Mouse (Mus musculus) bone marrow, adult 2 months (tissue): ENCODE results near the gene Rps19. TPM values are rescaled to one million over a fixed set of nuclear protein-coding genes. Genes with fewer than 3 reads are reported as not detected.

Experiments used
- H3K27ac ChIP-seq: fragments of 200-500 bp; 2 replicates; pipeline ENCODE4 v1.5.1; 2012; ENCODE audit warnings: low read depth, mild to moderate bottlenecking, control low read depth, inconsistent platforms, low read length; ENCODE audit not compliant: control insufficient read depth, poor library complexity, insufficient read depth
- H3K4me1 ChIP-seq: fragments of 200-500 bp; 2 replicates; pipeline ENCODE4 v1.6.1; 2011; ENCODE audit warnings: low read length; ENCODE audit not compliant: control insufficient read depth, insufficient read depth
- H3K4me3 ChIP-seq: fragments of 200-500 bp; replicated peaks from 2 replicates; pipeline ENCODE3; 2011; ENCODE audit warnings: mild to moderate bottlenecking, low read depth, low read length, control low read depth; ENCODE audit not compliant: control insufficient read depth
- CTCF ChIP-seq: fragments of 200-500 bp; IDR thresholded peaks from 2 replicates; pipeline ENCODE4 v1.5.1; 2011; ENCODE audit warnings: low read length, control low read depth; ENCODE audit not compliant: control insufficient read depth, insufficient read depth
- POLR2A ChIP-seq: fragments of 200-500 bp; IDR thresholded peaks from 2 replicates; pipeline ENCODE4 v1.6.1; 2011; ENCODE audit warnings: low read depth, mild to moderate bottlenecking, control low read depth, low read length, borderline replicate concordance; ENCODE audit not compliant: control insufficient read depth
- WGBS: fragments of 180-500 bp; shearing (Covaris S2); methylation state at CpG from one replicate; pipeline ENCODE4 v1.1.7; 2018; 5-methylcytosine and 5-hydroxymethylcytosine counted together
- polyA plus RNA-seq: library from polyadenylated mRNA; stranded (reverse); fragments of >200 nt; gene quantifications from 2 replicates; pipeline ENCODE4 v1.2.4, GENCODE M21; 2011; ENCODE audit warnings: low replicate concordance; ENCODE audit not compliant: missing spikeins, insufficient read depth, insufficient read length

Rps19 gene
- polyA plus RNA-seq, 1 experiment = 1,228 TPM

DNA sequence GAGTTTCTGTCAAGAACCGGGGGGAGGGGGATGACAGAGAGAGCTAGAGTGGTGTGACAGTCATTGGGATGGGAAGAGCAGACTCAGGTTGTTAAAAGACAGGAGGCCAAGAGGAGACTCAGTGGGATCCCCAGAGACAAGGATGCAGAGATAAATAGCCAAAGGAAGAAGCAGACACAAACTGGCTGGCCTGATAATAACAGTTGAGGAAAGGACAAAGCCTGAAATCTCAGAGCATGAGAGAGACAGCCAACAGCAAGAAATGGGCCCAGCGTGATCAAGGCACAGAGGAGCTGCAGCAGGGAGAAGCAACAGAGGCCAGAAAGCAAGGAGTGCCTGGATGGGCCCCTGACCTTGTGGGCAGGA is 18.1 kb downstream of the Rps19 start:
- WGBS = 13% methylated on average over 2 of the region's 2 CpGs
- no peak for TF ChIP-seq CTCF
- H3K4me3 ChIP-seq = peak overlapping the region; percentile 69
- peak overlapping the region; percentile 90 for H3K27ac ChIP-seq
- peaks cover 4% of the 10 kb centered on the region for H3K4me1 ChIP-seq

DNA sequence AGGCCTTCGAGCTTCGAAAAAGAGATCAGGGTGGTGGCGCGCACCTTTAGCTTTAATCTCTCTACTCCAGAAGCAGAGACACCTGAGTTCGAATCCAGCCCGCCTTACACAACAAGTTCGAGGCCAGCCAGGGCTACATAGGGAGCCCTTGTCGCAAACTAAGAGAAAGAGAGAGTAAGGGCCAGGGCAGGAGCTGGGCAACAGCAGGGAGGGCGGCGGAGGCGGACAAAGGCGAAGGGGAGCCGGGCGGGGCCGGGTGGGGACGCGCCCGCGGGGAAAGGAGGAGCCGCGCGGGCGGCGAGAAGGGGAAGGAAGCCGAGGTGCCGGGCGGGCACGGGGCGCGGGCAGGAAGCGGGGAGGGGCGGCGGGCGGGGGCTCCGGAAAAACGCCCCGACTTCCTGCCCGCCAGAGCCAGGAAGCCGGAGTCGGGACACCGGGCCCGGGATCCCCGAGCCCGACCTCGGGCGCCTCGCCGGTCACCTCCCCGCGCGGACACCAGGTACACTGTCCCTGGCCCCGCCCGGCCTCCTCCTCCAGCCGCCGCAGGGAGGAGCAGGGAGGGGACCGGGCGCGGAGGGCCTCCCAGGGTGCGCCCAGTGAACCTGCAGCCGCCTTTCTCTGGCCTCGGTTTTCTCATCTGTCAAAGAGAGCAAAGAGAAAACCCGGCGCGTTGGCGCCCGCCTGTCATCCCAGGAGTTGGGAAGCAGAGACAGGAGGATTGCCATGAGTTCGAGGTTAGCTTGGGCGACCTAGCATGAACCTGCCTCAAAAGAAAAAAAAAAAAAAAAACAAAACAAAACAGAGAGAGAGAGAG is 18.7 kb downstream of the Rps19 start, which contains the start of gene Arhgef1:
Arhgef1 (plus strand) TSS at position 283 of the 814 bp plus-strand sequence.
- TF ChIP-seq CTCF = no peak
- peak; percentile 50; the same call in 1 of the 2 replicates for TF ChIP-seq POLR2A
- WGBS = 2% methylated on average over 61 of the region's 68 CpGs
- Histone ChIP-seq H3K4me1 (peaks cover 4% of the 10 kb centered on the region), H3K27ac (peak within 1 kb of the TSS; percentile 99), H3K4me3 (peak within 1 kb of the TSS; percentile 90)

DNA sequence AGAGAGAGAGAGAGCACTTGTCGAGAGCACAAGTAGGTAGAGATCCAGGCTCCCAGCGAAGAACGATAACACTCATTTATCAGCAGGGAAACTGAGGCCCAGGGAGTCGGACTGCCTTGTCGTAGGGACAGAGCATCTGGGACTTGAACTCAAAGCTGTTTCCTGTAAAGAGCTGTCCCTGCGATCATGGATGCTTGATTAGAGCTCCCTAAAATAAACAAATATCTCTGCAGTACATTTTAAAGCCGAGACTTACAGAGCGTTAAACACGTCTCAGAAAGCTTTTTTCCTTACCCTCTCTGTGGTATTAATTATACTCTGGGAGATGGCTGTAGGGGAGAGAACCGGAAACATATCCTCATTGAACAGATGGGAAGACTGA is 19.3 kb downstream of the Rps19 start:
- peak overlapping the region; percentile 99 for H3K27ac ChIP-seq
- under 1% methylated on average over 10 of the region's 10 CpGs for WGBS
- TF ChIP-seq CTCF (no peak), POLR2A (no peak)
- H3K4me3 ChIP-seq = peak overlapping the region; percentile 90
- peaks cover 4% of the 10 kb centered on the region for H3K4me1 ChIP-seq

DNA sequence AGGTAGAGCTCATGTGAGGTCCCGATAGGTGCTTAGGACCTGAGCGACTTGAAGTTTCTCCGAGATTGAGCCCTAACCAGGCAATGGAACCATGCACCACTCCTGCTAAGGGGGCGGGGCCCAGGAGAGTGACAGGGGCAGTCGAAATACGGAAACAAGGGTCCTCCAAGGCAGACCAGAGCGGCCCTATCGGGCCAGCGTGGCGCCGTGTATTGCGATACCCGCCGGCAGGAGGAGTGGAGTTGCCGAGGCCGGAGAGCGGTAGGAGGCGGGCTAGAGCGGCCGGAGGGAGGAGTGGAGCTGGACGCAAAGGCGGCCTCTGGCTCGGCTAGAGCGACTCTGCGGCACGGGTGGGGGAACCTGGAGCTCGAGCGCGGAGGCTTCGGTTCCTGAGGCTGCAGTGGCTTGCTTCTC is 19.9 kb downstream of the Rps19 start:
- WGBS = under 1% methylated on average over 30 of the region's 30 CpGs
- Histone ChIP-seq H3K4me3 (peak overlapping the region; percentile 90), H3K27ac (peak overlapping the region; percentile 62), H3K4me1 (peaks cover 4% of the 10 kb centered on the region)
- no peak for TF ChIP-seq CTCF
- peak; percentile 64; the same call in 1 of the 2 replicates for TF ChIP-seq POLR2A

DNA sequence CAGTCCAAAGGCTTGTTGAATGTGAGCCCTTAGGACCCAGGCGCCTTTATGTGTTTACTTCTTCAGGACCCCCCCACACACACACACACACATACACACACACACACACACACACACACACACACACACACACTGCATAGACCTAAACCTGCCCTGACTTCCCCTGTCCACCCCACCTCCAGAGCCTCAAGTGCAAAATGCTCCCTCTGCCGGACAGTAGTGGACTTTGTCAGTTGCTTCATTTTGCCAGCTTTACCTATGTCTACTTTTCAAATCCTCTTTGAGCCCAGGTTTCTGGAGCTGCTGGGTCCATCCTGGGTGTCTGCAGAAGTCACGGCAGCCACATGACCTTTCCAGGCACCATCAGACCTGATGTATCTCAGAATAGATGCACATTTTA is 20.8 kb downstream of the Rps19 start:
- peak overlapping the region; percentile 13 for H3K4me3 ChIP-seq
- peaks cover 4% of the 10 kb centered on the region for H3K4me1 ChIP-seq
- no peak overlapping the region for H3K27ac ChIP-seq
- 13% methylated on average over 3 of the region's 3 CpGs for WGBS
- TF ChIP-seq CTCF (peak; percentile 85), POLR2A (no peak)

DNA sequence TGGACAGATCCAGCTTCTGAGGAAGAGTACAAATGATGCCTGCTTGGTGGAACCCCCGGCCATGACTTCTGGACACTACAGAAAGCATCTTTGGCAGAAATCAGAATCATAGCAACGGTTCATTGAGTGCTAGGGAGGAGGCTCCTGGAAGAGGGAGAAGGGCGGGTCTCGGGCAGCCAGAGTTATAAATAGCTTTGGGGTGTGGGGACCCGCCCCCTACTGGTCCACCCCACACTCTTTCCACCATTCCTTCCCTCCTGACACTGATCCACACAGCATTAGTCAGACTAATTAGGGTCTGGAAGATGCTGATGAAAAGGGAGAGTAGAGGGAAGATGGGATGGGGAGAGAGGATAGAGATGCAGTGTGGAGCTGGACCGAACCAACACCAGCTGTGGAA is 22.4 kb downstream of the Rps19 start:
- peak overlapping the region; percentile 71 for H3K27ac ChIP-seq
- 8% methylated on average over 6 of the region's 6 CpGs for WGBS
- peaks cover 3% of the 10 kb centered on the region for H3K4me1 ChIP-seq
- H3K4me3 ChIP-seq = peak overlapping the region; percentile 9
- TF ChIP-seq CTCF (no peak), POLR2A (no peak)

DNA sequence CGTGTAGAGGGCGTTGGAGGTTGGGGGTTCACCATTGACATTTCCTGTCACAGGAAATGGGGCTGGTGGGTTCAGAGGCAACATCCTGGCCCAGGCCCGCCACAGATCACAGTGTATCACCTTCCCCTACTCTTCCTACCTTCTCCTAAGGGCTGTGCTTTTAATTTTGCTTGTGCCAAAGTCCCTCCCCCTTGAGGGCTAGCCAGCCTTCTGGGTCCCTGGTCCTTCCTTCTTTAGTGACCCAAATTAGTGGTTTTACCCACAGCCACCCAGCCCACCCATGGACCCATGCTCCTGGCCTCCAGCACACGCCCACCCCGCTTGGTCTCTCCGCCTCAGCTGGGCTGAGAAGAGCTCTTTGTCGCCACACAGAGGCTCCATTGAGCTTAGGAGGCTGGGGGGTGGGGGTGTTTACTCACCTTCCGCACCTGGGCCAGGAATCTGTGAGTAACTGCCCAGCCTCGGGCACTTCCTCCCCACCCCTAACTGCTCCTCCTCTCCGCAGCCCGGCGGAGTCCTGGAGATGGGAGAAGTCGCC is 23.1 kb downstream of the Rps19 start:
- Histone ChIP-seq H3K4me1 (peaks cover 3% of the 10 kb centered on the region), H3K27ac (peak overlapping the region; percentile 71), H3K4me3 (peak overlapping the region; percentile 1)
- TF ChIP-seq POLR2A (no peak), CTCF (peak; percentile 19; the same call in 1 of the 2 replicates)
- 15% methylated on average over 13 of the region's 13 CpGs for WGBS

DNA sequence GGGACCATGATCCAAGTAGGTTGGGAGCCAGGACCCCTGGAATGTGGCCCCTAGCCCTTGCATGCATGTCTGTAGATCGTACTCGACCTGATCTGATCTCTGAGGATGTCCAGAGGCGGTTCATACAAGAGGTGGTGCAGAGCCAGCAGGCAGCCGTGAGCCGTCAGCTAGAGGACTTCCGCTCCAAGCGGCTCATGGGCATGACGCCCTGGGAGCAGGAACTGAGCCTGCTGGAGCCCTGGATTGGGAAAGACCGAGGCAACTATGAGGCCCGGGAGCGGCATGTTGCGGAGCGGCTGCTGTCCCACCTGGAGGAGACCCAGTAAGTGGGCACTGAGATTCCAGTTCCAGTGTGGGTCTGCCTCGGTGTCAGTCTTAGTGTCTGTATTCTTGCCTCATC is 28.3 kb downstream of the Rps19 start:
- Histone ChIP-seq H3K4me3 (no peak overlapping the region), H3K4me1 (no peaks in the 10 kb centered on the region), H3K27ac (no peak overlapping the region)
- WGBS = 90% methylated on average over 14 of the region's 14 CpGs
- TF ChIP-seq CTCF = no peak
- TF ChIP-seq POLR2A = no peak
